Mouse (Mus musculus) lung, postnatal 14 days (tissue): ENCODE data around the gene Trmu.
"Not testable (repeated sequence)": the region's sequence is repeated elsewhere in the genome, so short reads cannot be mapped to it uniquely, and the experiment has no call there.

Source experiments
- DNase-seq: peaks from one replicate; pipeline ENCODE4 v3.0.0; 2021

Trmu gene

DNA sequence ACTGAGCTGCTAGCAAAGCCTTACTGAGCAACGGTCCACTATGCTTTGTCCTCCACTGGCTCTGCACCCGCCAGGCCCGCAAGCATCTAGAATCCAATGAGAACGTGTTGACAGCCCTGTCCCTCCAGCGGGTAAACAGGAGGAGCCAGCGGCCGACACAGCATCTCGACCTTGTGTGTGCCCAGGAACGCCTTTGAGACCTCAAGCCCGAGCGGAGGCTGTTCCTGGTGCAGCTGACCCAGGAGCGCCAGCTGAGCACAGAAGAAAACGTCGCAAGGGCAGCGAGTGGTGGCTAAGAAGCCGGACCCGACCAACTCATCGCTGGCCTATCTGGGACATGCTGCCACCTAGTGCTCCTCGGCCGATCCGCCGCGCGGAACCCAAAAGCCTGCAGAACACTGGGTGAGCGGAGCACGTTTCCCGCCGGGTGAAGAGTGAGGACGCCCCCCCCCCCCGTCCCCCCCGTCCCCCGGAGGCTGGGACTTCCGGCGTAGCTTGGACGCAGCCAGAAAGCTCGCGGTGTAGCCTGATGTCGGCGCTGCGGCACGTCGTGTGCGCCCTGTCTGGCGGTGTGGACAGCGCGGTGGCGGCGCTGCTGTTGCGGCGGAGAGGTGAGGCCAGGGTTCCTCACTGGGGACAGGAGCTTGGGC lies at the start of gene Trmu:
Gene Trmu, plus strand, starts transcription at position 465 of the 650 bp plus-strand sequence.
- DNase-seq = peak; percentile 90

GRCm38 (mm10) chr15:85829470-85829869 lies 49.6 kb upstream of the Trmu start:
- no peak for DNase-seq

- DNase-seq = peak; percentile 85
These were observed 47.0 kb upstream of the Trmu start, which contains the start of gene Ttc38 for GRCm38 (mm10) chr15:85831954-85832590. Gene Ttc38, plus strand, starts transcription at chr15:85832306.

- no peak for DNase-seq
These were observed 46.5 kb upstream of the Trmu start for GRCm38 (mm10) chr15:85832599-85832998.

DNA sequence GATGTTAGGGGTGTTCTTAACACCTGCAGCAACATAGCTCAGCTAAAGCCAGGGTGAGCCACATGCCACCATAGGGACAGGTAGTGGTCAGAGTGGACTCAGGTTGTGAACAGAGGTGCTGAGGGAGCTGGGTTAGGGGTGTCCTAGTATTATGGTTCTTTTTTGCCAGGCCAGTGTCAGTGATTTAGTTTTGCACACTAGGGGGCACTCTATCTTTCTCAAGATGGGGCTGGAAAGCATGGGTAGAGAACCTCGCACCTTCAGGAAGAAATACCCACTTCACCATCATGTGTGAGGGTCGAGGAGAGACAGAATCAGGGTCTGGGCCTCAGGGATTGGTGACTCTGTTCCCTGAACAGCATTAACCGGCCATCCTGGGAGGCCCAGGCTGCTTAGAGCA lies 43.8 kb upstream of the Trmu start:
- DNase-seq = no peak

DNA sequence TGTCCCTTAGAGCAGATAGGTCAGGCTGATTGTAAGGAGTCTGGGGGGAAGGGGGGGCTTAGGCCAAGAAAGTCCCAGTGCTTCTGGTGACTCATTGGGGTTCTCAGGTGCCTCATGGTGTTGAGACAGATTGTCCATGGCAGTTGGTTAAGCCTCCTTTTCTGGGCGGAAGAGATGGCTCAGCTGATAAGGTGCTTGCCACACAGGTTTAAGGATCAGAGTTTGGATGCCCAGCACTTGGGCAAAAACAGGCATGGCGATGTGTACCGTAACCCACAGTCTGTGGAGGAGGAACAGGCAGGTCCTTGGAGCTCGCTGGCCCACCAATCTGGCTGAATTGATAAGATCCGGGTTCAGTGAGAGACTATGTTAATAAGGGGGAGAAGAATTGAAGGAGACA lies 42.2 kb upstream of the Trmu start:
- no peak for DNase-seq

- DNase-seq = peak; percentile 52
These were observed 38.1 kb upstream of the Trmu start for GRCm38 (mm10) chr15:85840983-85841382.

DNA sequence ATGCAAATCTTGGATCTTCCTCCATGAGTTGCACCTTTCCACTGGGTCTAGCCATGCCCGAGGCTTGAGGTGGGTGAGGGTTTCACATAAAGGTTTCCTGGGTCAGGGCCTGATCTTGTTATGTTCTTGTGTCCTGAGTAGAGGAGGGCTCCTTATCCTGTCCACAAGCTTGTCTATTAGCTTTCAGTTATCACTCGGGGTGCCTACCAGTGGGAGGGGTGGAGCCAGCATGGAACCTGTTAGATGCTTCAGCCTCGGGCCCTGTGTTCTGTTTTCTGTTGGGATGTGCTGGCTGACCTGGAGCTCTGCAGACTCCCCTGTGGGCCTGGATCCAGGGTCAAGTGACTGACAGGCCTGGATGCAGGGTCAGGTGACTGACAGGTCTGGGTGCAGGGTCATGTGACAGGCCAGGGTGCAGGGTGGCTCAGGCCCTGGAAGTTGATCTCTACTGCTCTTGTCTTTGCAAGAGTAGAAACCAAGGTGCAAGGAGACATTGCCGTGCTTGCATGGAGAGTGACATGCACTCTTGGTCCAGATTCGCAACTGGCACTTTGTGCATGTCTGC lies 37.2 kb upstream of the Trmu start:
- DNase-seq = no peak

DNA sequence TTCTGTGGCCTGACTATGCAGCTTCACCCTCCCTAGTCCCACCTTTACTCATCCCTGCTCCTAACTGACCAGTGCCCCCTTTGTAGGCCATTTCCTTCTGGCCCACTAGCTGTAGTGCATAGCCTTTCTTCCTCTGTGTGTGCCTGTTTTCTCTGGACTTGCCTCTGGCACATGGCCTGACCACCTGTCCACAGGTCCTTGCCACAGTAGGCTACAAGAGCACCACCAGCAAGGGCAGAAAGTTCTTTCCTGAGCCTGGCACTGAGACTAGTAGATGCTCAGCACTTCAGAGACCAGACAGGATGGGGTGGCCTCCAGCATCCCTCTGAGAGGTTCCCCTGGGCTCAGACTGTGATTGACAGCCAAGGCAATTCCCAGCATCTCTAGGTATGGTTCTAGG lies 34.0 kb upstream of the Trmu start:
- DNase-seq = no peak

DNA sequence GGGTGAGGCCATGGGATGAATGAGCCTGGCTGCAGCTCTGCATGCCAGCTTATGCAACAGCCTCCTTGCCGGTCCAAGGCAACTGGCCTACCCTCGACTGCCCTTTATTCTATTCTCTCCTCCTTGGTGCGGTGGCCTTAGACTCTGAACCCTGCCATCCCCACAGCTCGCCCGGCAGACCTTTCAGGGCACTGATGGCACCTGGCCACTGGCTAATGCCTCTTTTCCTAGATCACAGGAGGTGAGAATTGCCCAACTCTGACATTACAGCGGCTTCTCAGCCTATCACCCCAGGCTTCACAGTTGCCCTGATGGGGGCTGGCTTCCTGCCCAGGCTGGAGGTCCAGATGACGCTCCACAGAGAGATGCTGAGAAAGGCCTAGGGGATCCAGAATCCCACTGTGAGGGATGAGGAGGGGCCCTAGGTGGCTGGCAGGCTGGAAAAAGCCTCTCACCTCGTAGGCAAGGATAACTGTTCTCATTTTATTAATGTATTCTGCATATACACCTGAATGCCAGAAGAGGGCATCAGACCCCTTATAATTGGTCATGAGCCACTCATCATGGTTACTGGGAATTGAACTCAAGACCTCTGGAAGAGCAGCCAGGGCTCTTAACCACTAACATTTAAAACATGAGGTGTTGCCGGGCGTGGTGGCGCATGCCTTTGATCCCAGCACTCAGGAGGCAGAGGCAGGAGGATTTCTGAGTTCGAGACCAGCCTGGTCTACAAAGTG lies 27.3 kb upstream of the Trmu start:
- DNase-seq = no peak

DNA sequence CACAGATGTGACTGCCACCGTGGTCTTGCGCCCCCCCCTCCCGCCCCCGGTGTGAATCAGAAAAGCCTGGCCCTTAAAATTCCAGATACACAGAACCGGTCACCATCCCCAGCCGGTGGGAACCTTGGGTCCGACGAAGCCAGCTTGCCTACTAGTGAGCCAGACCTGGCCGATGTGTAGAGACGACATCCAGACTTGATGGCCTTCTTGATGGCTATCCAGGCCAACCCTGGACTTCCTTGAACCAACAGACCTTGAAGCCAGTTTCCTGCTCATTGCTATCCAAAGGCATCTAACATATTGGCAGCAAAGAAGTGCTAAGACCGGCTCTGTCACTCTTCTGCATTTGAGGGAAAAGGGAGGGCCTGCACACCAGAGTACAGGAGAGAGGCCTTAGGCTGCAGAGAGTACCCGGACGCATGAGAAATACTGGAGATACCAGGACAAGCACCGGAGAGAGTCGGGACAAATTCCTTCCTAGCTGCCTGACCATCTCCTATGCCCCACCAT lies 20.1 kb upstream of the Trmu start:
- peak; percentile 4 for DNase-seq

DNA sequence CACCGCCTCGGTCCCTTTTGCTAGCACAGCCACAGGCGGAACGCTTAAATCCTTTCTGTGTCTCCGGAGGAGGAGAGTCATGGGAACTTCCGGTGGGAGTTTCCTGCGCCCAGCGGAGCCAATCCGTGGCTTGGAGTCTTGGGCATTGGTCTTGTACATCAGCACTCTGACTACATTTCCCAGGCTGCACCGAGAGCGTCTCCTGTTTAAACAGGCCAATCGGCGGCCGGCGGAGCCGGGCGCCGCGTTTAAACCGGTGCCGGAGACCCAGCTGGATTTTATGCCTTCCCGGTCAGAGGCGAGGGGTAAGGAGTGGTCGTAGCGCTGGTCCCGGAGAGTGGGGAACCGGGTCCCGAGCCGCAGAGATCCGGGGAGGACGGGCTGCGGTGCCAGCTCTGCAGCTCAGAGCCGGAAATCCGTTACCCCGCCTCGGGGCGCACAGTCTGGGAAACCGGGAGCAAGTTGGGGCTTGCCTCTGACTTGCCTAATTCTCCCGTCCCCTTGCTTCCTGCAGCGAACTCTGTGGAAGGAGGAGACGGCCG lies 19.6 kb upstream of the Trmu start, which contains the start of gene Gtse1:
Gene Gtse1, plus strand, starts transcription at position 256 of the 542 bp plus-strand sequence.
- peak; percentile 93 for DNase-seq

GRCm38 (mm10) chr15:85865913-85866312 lies 13.2 kb upstream of the Trmu start:
- DNase-seq = not testable (repeated sequence)

- peak; percentile 81 for DNase-seq
These were observed 11.4 kb upstream of the Trmu start for GRCm38 (mm10) chr15:85867696-85868095.

DNA sequence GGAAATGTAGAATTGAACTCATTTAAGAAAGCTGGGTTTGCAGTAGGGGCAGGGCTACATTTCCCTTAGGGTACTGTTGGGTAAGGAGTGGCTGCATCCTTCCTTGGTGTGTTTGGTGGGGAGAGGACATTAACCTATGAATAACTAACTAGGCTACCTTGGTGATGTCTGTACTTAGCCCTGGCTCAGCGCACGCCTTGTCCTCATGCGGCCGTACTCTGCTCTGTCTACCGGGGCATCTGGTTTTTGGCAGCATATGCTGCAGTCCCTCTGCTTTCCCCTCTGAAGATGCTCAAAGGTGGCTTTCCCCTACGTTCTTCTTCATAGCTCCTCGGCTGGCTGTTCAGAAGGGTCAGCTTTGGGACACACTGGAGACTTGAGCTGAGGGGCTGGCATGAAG lies 1.8 kb upstream of the Trmu start:
- DNase-seq = no peak

- DNase-seq = no peak
These were observed 385 bp downstream of the Trmu start for GRCm38 (mm10) chr15:85879498-85879895.

GRCm38 (mm10) chr15:85885606-85886005 lies 6.5 kb downstream of the Trmu start:
- no peak for DNase-seq

- DNase-seq = no peak
These were observed 10.1 kb downstream of the Trmu start for GRCm38 (mm10) chr15:85889235-85889634.

DNA sequence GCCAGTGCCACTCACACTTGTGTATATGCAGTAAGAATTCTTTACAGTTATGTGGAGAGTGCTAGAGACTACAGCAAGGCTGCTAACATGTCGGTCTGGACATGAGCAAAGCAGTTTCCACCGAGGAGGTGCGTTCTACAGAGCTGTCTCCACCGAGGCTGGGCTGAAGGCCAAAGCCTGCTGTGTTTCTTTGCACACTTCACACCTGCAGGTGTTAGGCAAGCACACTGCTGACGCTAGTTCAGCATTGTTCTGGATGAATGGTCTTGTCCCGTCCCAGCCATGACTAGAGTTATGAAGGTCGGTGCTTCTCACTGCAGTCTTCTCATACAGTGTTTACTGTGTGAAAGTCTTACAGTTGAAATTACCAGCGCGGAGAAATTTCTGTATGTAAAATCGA lies 12.9 kb downstream of the Trmu start:
- DNase-seq = no peak

DNA sequence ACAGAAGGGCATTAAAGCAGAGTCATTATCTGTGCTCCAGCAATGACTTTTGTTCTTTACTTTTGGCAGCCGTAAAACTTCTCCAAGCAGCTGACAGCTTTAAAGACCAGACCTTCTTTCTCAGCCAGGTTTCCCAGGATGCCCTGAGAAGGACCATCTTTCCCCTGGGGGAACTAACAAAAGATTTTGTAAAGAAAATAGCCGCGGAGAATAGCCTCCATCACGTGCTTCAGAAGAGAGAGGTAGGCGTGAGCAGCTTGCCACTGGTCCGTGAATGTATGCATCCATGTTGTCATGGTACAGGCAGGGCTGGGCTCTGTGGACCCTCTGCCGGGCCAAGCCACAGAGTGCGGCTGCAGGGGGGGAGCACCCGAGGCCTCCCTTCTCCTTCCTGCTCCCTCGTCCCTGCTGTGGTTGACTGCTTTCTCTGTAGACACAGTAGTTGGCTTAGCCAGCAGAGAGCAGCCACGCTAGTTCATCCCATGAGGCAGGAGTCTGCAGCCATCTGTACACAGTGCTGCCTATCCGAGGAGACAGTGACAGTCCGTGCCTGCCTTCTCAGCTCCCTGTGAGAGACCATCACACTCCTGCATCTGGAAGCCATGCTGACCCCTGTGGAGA lies 13.5 kb downstream of the Trmu start:
- DNase-seq = no peak

GRCm38 (mm10) chr15:85893871-85894270 lies 14.8 kb downstream of the Trmu start:
- no peak for DNase-seq

DNA sequence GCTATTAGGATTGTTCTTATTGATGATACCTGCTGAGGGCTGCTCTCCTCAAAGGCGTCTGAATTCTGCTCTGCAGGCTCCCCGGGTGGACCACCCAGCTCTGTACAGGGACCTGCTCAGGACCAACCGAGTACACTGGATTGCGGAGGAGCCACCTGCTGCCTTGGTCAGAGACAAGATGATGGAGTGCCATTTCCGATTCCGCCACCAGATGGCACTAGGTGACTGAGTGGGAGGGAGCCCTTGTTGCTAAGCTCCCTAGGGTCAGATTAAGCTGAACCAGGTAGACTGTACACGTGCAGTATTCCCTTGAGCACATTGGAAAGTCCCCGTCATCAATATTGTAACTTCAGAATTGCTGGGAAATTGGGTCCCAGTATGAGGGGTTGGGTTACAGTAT lies 17.2 kb downstream of the Trmu start:
- peak; percentile 89 for DNase-seq

DNA sequence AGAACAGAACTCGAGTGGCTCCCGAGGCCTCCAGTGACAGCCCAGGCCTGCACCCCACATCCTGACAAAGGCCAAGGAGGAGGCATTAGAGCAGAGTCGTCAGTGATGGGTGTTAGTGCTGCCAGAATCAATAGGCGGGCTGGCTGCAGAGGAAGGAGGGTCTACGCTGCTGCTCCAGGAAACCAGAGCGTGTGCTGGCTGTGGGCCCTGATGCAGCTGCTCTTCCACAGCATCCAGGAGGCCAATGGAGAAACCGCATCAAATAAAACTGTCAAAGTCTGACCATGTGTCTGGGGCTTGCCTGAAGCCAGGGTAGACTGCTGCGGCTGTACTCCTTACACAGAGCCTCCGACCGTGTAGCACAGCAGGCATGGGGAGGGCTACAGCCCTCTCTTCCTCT lies 18.0 kb downstream of the Trmu start:
- no peak for DNase-seq
